Mouse (Mus musculus): Measurements from ENCODE around the gene Mapk11.

GRCm38 (mm10) chr15:89170102-89170501 lies 20.7 kb upstream of the Mapk11 start:
- TF ChIP-seq CTCF (IDR thresholded peaks at IDR 0.05; ENCODE audit: low read depth) = no peak
- no peak for TF ChIP-seq EP300 (IDR thresholded peaks at IDR 0.05; ENCODE audit: low read depth)

Data from heart, postnatal 0 days (tissue).